Mouse (Mus musculus): ENCODE measurements around the gene Akap12. TPM values are rescaled to one million over a fixed set of nuclear protein-coding genes. Genes with fewer than 3 reads are reported as not detected.

Akap12 gene
- polyA plus RNA-seq, 1 experiment from 2014 or later = 71.4 TPM

- H3K36me3 ChIP-seq (ENCODE audit: control insufficient read depth, insufficient read depth, low read length) = no peaks in the 10 kb centered on the region
- whole genome bisulfite sequencing = 89% methylated on average over 3 of the region's 3 CpGs
- no peaks in the 10 kb centered on the region for H3K4me1 ChIP-seq (ENCODE audit: control insufficient read depth, insufficient read depth, low read length)
- no peak overlapping the region for H3K9ac ChIP-seq (ENCODE audit: low read length)
- no peak for ATAC-seq (ENCODE audit: insufficient read depth, low FRiP score)
- no peak overlapping the region for H3K27ac ChIP-seq (ENCODE audit: low read length)
- no peaks in the 10 kb centered on the region for H3K27me3 ChIP-seq (ENCODE audit: control insufficient read depth, insufficient read depth, low read length)
- H3K9me3 ChIP-seq (replicated peaks; ENCODE audit: control insufficient read depth, low read length) = no peaks in the 10 kb centered on the region
- no peak overlapping the region for H3K4me2 ChIP-seq (ENCODE audit: low read depth, low read length)
- no peak overlapping the region for H3K4me3 ChIP-seq (replicated peaks; ENCODE audit: low read length)
Measured at GRCm38 (mm10) chr10:4250681-4251080, 15.5 kb upstream of the Akap12 start.

- Histone ChIP-seq H3K27me3 (ENCODE audit: control insufficient read depth, insufficient read depth, low read length) (no peaks in the 10 kb centered on the region), H3K36me3 (ENCODE audit: control insufficient read depth, insufficient read depth, low read length) (no peaks in the 10 kb centered on the region), H3K27ac (ENCODE audit: low read length) (no peak overlapping the region), H3K9ac (ENCODE audit: low read length) (no peak overlapping the region), H3K9me3 (replicated peaks; ENCODE audit: control insufficient read depth, low read length) (no peaks in the 10 kb centered on the region), H3K4me2 (ENCODE audit: low read depth, low read length) (no peak overlapping the region), H3K4me3 (replicated peaks; ENCODE audit: low read length) (no peak overlapping the region), H3K4me1 (ENCODE audit: control insufficient read depth, insufficient read depth, low read length) (no peaks in the 10 kb centered on the region)
- WGBS = 77% methylated on average over 4 of the region's 4 CpGs
- ATAC-seq (ENCODE audit: insufficient read depth, low FRiP score) = no peak
Measured at GRCm38 (mm10) chr10:4253613-4254012, 12.6 kb upstream of the Akap12 start.

- Histone ChIP-seq H3K4me3 (replicated peaks; ENCODE audit: low read length) (no peak overlapping the region), H3K9ac (ENCODE audit: low read length) (no peak overlapping the region), H3K36me3 (ENCODE audit: control insufficient read depth, insufficient read depth, low read length) (no peaks in the 10 kb centered on the region), H3K27me3 (ENCODE audit: control insufficient read depth, insufficient read depth, low read length) (no peaks in the 10 kb centered on the region), H3K4me2 (ENCODE audit: low read depth, low read length) (no peak overlapping the region), H3K9me3 (replicated peaks; ENCODE audit: control insufficient read depth, low read length) (no peaks in the 10 kb centered on the region), H3K4me1 (ENCODE audit: control insufficient read depth, insufficient read depth, low read length) (no peaks in the 10 kb centered on the region), H3K27ac (ENCODE audit: low read length) (no peak overlapping the region)
- WGBS = 56% methylated on average over 5 of the region's 5 CpGs
- ATAC-seq (ENCODE audit: insufficient read depth, low FRiP score) = no peak
Measured at GRCm38 (mm10) chr10:4254459-4254858, 11.7 kb upstream of the Akap12 start.

GRCm38 (mm10) chr10:4260925-4261324, 5.3 kb upstream of the Akap12 start:
- WGBS = 69% methylated on average over 5 of the region's 5 CpGs
- H3K9ac ChIP-seq (ENCODE audit: low read length) = no peak overlapping the region
- no peaks in the 10 kb centered on the region for H3K36me3 ChIP-seq (ENCODE audit: control insufficient read depth, insufficient read depth, low read length)
- no peaks in the 10 kb centered on the region for H3K27me3 ChIP-seq (ENCODE audit: control insufficient read depth, insufficient read depth, low read length)
- H3K27ac ChIP-seq (ENCODE audit: low read length) = no peak overlapping the region
- H3K4me1 ChIP-seq (ENCODE audit: control insufficient read depth, insufficient read depth, low read length) = 0 out of 2 replicates have a peak, but pooled peaks cover 3% of the 10 kb centered on the region
- no peak overlapping the region for H3K4me3 ChIP-seq (replicated peaks; ENCODE audit: low read length)
- no peaks in the 10 kb centered on the region for H3K9me3 ChIP-seq (replicated peaks; ENCODE audit: control insufficient read depth, low read length)
- no peak for ATAC-seq (ENCODE audit: insufficient read depth, low FRiP score)
- H3K4me2 ChIP-seq (ENCODE audit: low read depth, low read length) = no peak overlapping the region

GRCm38 (mm10) chr10:4261359-4261952, 4.7 kb upstream of the Akap12 start:
- Histone ChIP-seq H3K4me1 (ENCODE audit: control insufficient read depth, insufficient read depth, low read length) (0 out of 2 replicates have a peak, but pooled peaks cover 3% of the 10 kb centered on the region), H3K4me2 (ENCODE audit: low read depth, low read length) (no peak overlapping the region), H3K9me3 (replicated peaks; ENCODE audit: control insufficient read depth, low read length) (no peaks in the 10 kb centered on the region), H3K27ac (ENCODE audit: low read length) (no peak overlapping the region), H3K9ac (ENCODE audit: low read length) (no peak overlapping the region), H3K27me3 (ENCODE audit: control insufficient read depth, insufficient read depth, low read length) (no peaks in the 10 kb centered on the region), H3K4me3 (replicated peaks; ENCODE audit: low read length) (no peak overlapping the region), H3K36me3 (ENCODE audit: control insufficient read depth, insufficient read depth, low read length) (no peaks in the 10 kb centered on the region)
- no peak for ATAC-seq (ENCODE audit: insufficient read depth, low FRiP score)
- WGBS = 77% methylated on average over 9 of the region's 9 CpGs

GRCm38 (mm10) chr10:4265641-4266040, 539 bp upstream of the Akap12 start:
- H3K4me3 ChIP-seq (replicated peaks; ENCODE audit: low read length) = peak overlapping the region; percentile 72
- peak; percentile 51; the same call in 1 of the 2 replicates for ATAC-seq (ENCODE audit: insufficient read depth, low FRiP score)
- 10% methylated on average over 13 of the region's 13 CpGs for WGBS

GRCm38 (mm10) chr10:4266931-4267310, 741 bp downstream of the Akap12 start:
- peak overlapping the region; percentile 75 for H3K27ac ChIP-seq (ENCODE audit: low read length)
- no peaks in the 10 kb centered on the region; the same call in 1 of the 2 replicates for H3K36me3 ChIP-seq (ENCODE audit: control insufficient read depth, insufficient read depth, low read length)
- H3K4me2 ChIP-seq (ENCODE audit: low read depth, low read length) = peak overlapping the region; percentile 84
- peak overlapping the region; percentile 72 for H3K4me3 ChIP-seq (replicated peaks; ENCODE audit: low read length)
- no peaks in the 10 kb centered on the region for H3K9me3 ChIP-seq (replicated peaks; ENCODE audit: control insufficient read depth, low read length)
- ATAC-seq (ENCODE audit: insufficient read depth, low FRiP score) = peak; percentile 41; the same call in 1 of the 2 replicates
- WGBS = 2% methylated on average over 11 of the region's 11 CpGs
- peak overlapping the region; percentile 83 for H3K9ac ChIP-seq (ENCODE audit: low read length)
- H3K27me3 ChIP-seq (ENCODE audit: control insufficient read depth, insufficient read depth, low read length) = peaks cover 3% of the 10 kb centered on the region; the same call in 1 of the 2 replicates
- 0 out of 2 replicates have a peak, but pooled peaks cover 3% of the 10 kb centered on the region for H3K4me1 ChIP-seq (ENCODE audit: control insufficient read depth, insufficient read depth, low read length)

More at GRCm38 (mm10) chr10:4265641-4266040, 539 bp upstream of the Akap12 start:
- H3K36me3 ChIP-seq (ENCODE audit: control insufficient read depth, insufficient read depth, low read length) = no peaks in the 10 kb centered on the region
- H3K4me2 ChIP-seq (ENCODE audit: low read depth, low read length) = peak overlapping the region; percentile 84
- H3K27me3 ChIP-seq (ENCODE audit: control insufficient read depth, insufficient read depth, low read length) = peaks cover 3% of the 10 kb centered on the region; the same call in 1 of the 2 replicates
- H3K27ac ChIP-seq (ENCODE audit: low read length) = peak overlapping the region; percentile 75
- H3K4me1 ChIP-seq (ENCODE audit: control insufficient read depth, insufficient read depth, low read length) = 0 out of 2 replicates have a peak, but pooled peaks cover 3% of the 10 kb centered on the region
- peak overlapping the region; percentile 83 for H3K9ac ChIP-seq (ENCODE audit: low read length)
- no peaks in the 10 kb centered on the region for H3K9me3 ChIP-seq (replicated peaks; ENCODE audit: control insufficient read depth, low read length)

- Histone ChIP-seq H3K4me2 (ENCODE audit: low read depth, low read length) (peak overlapping the region; percentile 84), H3K4me1 (ENCODE audit: control insufficient read depth, insufficient read depth, low read length) (0 out of 2 replicates have a peak, but pooled peaks cover 3% of the 10 kb centered on the region), H3K4me3 (replicated peaks; ENCODE audit: low read length) (peak overlapping the region; percentile 72), H3K36me3 (ENCODE audit: control insufficient read depth, insufficient read depth, low read length) (no peaks in the 10 kb centered on the region; the same call in 1 of the 2 replicates), H3K9ac (ENCODE audit: low read length) (peak overlapping the region; percentile 83), H3K9me3 (replicated peaks; ENCODE audit: control insufficient read depth, low read length) (no peaks in the 10 kb centered on the region), H3K27ac (ENCODE audit: low read length) (no peak overlapping the region), H3K27me3 (ENCODE audit: control insufficient read depth, insufficient read depth, low read length) (peaks cover 3% of the 10 kb centered on the region; the same call in 1 of the 2 replicates)
- 69% methylated on average over 7 of the region's 7 CpGs for WGBS
- no peak for ATAC-seq (ENCODE audit: insufficient read depth, low FRiP score)
Measured at GRCm38 (mm10) chr10:4267481-4267880, 1.3 kb downstream of the Akap12 start.

- 0 out of 2 replicates have a peak overlapping the region, but pooled peaks have one; percentile 72 for H3K4me3 ChIP-seq (replicated peaks; ENCODE audit: low read length)
- 89% methylated on average over 7 of the region's 7 CpGs for WGBS
Measured at GRCm38 (mm10) chr10:4268140-4268539, 2.0 kb downstream of the Akap12 start.

More at GRCm38 (mm10) chr10:4268140-4268539, 2.0 kb downstream of the Akap12 start:
- peaks cover 3% of the 10 kb centered on the region; the same call in 1 of the 2 replicates for H3K27me3 ChIP-seq (ENCODE audit: control insufficient read depth, insufficient read depth, low read length)
- no peak overlapping the region for H3K9ac ChIP-seq (ENCODE audit: low read length)
- H3K36me3 ChIP-seq (ENCODE audit: control insufficient read depth, insufficient read depth, low read length) = no peaks in the 10 kb centered on the region; the same call in 1 of the 2 replicates
- no peak for ATAC-seq (ENCODE audit: insufficient read depth, low FRiP score)
- no peak overlapping the region for H3K27ac ChIP-seq (ENCODE audit: low read length)
- peak overlapping the region; percentile 84 for H3K4me2 ChIP-seq (ENCODE audit: low read depth, low read length)
- H3K9me3 ChIP-seq (replicated peaks; ENCODE audit: control insufficient read depth, low read length) = no peaks in the 10 kb centered on the region
- H3K4me1 ChIP-seq (ENCODE audit: control insufficient read depth, insufficient read depth, low read length) = 0 out of 2 replicates have a peak, but pooled peaks cover 3% of the 10 kb centered on the region
